Mouse (Mus musculus): Measurements from ENCODE around the gene Tln2. TPM values are rescaled to one million over a fixed set of nuclear protein-coding genes. Genes with fewer than 3 reads are reported as not detected.
A peak's percentile ranks its signal among the peaks of the same experiment; 100 is the strongest.

Tln2 gene
- polyA plus RNA-seq, 1 experiment from 2014 or later, result 22.6 TPM

GRCm38 (mm10) chr9:67572790-67573682 is 13.5 kb upstream of the Tln2 start:
- Histone ChIP-seq H3K36me3 (ENCODE audit: control insufficient read depth, insufficient read depth, low read length) (no peaks in the 10 kb centered on the region), H3K4me2 (replicated peaks; ENCODE audit: low read depth, low read length) (no peak overlapping the region), H3K4me3 (ENCODE audit: low read depth, low read length) (no peak overlapping the region), H3K9me3 (ENCODE audit: control insufficient read depth, low read length) (no peaks in the 10 kb centered on the region), H3K27ac (ENCODE audit: low read depth, low read length) (0 out of 2 replicates have a peak overlapping the region, but pooled peaks have one; percentile 27), H3K27me3 (ENCODE audit: control insufficient read depth, insufficient read depth, low read length) (no peaks in the 10 kb centered on the region), H3K9ac (ENCODE audit: low read depth, low read length) (no peak overlapping the region), H3K4me1 (replicated peaks; ENCODE audit: control insufficient read depth, insufficient read depth, low read length) (no peaks in the 10 kb centered on the region)
- peak; percentile 23 for DNase-seq (ENCODE audit: low spot score)
- 38% methylated on average over 10 of the region's 10 CpGs for WGBS
- ATAC-seq (ENCODE audit: low FRiP score), result no peak

GRCm38 (mm10) chr9:67565801-67566258 is 6.3 kb upstream of the Tln2 start:
- WGBS, result 92% methylated on average over 6 of the region's 6 CpGs
- Histone ChIP-seq H3K36me3 (ENCODE audit: control insufficient read depth, insufficient read depth, low read length) (no peaks in the 10 kb centered on the region), H3K4me3 (ENCODE audit: low read depth, low read length) (no peak overlapping the region), H3K9me3 (ENCODE audit: control insufficient read depth, low read length) (no peaks in the 10 kb centered on the region), H3K27me3 (ENCODE audit: control insufficient read depth, insufficient read depth, low read length) (no peaks in the 10 kb centered on the region), H3K27ac (ENCODE audit: low read depth, low read length) (no peak overlapping the region), H3K4me1 (replicated peaks; ENCODE audit: control insufficient read depth, insufficient read depth, low read length) (no peaks in the 10 kb centered on the region), H3K9ac (ENCODE audit: low read depth, low read length) (no peak overlapping the region), H3K4me2 (replicated peaks; ENCODE audit: low read depth, low read length) (no peak overlapping the region)
- no peak for DNase-seq (ENCODE audit: low spot score)
- ATAC-seq (ENCODE audit: low FRiP score), result no peak

GRCm38 (mm10) chr9:67549811-67550501 is 9.5 kb downstream of the Tln2 start:
- H3K4me2 ChIP-seq (replicated peaks; ENCODE audit: low read depth, low read length), result no peak overlapping the region
- no peaks in the 10 kb centered on the region for H3K36me3 ChIP-seq (ENCODE audit: control insufficient read depth, insufficient read depth, low read length)
- H3K27ac ChIP-seq (ENCODE audit: low read depth, low read length), result peak overlapping the region; percentile 24; the same call in 1 of the 2 replicates
- ATAC-seq (ENCODE audit: low FRiP score), result no peak
- no peaks in the 10 kb centered on the region for H3K9me3 ChIP-seq (ENCODE audit: control insufficient read depth, low read length)
- no peaks in the 10 kb centered on the region for H3K4me1 ChIP-seq (replicated peaks; ENCODE audit: control insufficient read depth, insufficient read depth, low read length)
- DNase-seq (ENCODE audit: low spot score), result no peak
- no peaks in the 10 kb centered on the region for H3K27me3 ChIP-seq (ENCODE audit: control insufficient read depth, insufficient read depth, low read length)
- H3K4me3 ChIP-seq (ENCODE audit: low read depth, low read length), result no peak overlapping the region
- 87% methylated on average over 8 of the region's 8 CpGs for WGBS
- H3K9ac ChIP-seq (ENCODE audit: low read depth, low read length), result no peak overlapping the region

- no peak for ATAC-seq (ENCODE audit: low FRiP score)
- Histone ChIP-seq H3K27me3 (ENCODE audit: control insufficient read depth, insufficient read depth, low read length) (no peaks in the 10 kb centered on the region), H3K36me3 (ENCODE audit: control insufficient read depth, insufficient read depth, low read length) (no peaks in the 10 kb centered on the region), H3K9me3 (ENCODE audit: control insufficient read depth, low read length) (no peaks in the 10 kb centered on the region), H3K4me1 (replicated peaks; ENCODE audit: control insufficient read depth, insufficient read depth, low read length) (no peaks in the 10 kb centered on the region), H3K4me2 (replicated peaks; ENCODE audit: low read depth, low read length) (no peak overlapping the region), H3K27ac (ENCODE audit: low read depth, low read length) (no peak overlapping the region), H3K4me3 (ENCODE audit: low read depth, low read length) (no peak overlapping the region), H3K9ac (ENCODE audit: low read depth, low read length) (no peak overlapping the region)
- 11% methylated on average over 4 of the region's 4 CpGs for WGBS
- DNase-seq (ENCODE audit: low spot score), result peak; percentile 34
These were observed 10.2 kb downstream of the Tln2 start for GRCm38 (mm10) chr9:67549332-67549731.

GRCm38 (mm10) chr9:67546650-67547049 is 12.9 kb downstream of the Tln2 start:
- no peak overlapping the region for H3K27ac ChIP-seq (ENCODE audit: low read depth, low read length)
- no peaks in the 10 kb centered on the region for H3K9me3 ChIP-seq (ENCODE audit: control insufficient read depth, low read length)
- H3K36me3 ChIP-seq (ENCODE audit: control insufficient read depth, insufficient read depth, low read length), result no peaks in the 10 kb centered on the region
- no peaks in the 10 kb centered on the region for H3K27me3 ChIP-seq (ENCODE audit: control insufficient read depth, insufficient read depth, low read length)
- 92% methylated on average over 5 of the region's 5 CpGs for WGBS
- H3K4me3 ChIP-seq (ENCODE audit: low read depth, low read length), result no peak overlapping the region
- H3K9ac ChIP-seq (ENCODE audit: low read depth, low read length), result no peak overlapping the region
- no peaks in the 10 kb centered on the region for H3K4me1 ChIP-seq (replicated peaks; ENCODE audit: control insufficient read depth, insufficient read depth, low read length)
- ATAC-seq (ENCODE audit: low FRiP score) (no peak), DNase-seq (ENCODE audit: low spot score) (no peak)
- H3K4me2 ChIP-seq (replicated peaks; ENCODE audit: low read depth, low read length), result no peak overlapping the region

GRCm38 (mm10) chr9:67545794-67546193 is 13.7 kb downstream of the Tln2 start:
- ATAC-seq (ENCODE audit: low FRiP score) (no peak), DNase-seq (ENCODE audit: low spot score) (no peak)
- WGBS, result 87% methylated on average over 3 of the region's 3 CpGs

GRCm38 (mm10) chr9:67544783-67545182 is 14.7 kb downstream of the Tln2 start:
- H3K4me3 ChIP-seq (ENCODE audit: low read depth, low read length), result no peak overlapping the region
- no peak overlapping the region for H3K9ac ChIP-seq (ENCODE audit: low read depth, low read length)
- H3K9me3 ChIP-seq (ENCODE audit: control insufficient read depth, low read length), result no peaks in the 10 kb centered on the region
- H3K4me1 ChIP-seq (replicated peaks; ENCODE audit: control insufficient read depth, insufficient read depth, low read length), result no peaks in the 10 kb centered on the region
- no peaks in the 10 kb centered on the region for H3K36me3 ChIP-seq (ENCODE audit: control insufficient read depth, insufficient read depth, low read length)
- no peak overlapping the region for H3K4me2 ChIP-seq (replicated peaks; ENCODE audit: low read depth, low read length)
- DNase-seq (ENCODE audit: low spot score) (no peak), ATAC-seq (ENCODE audit: low FRiP score) (no peak)
- WGBS, result 78% methylated on average over 7 of the region's 7 CpGs
- no peak overlapping the region for H3K27ac ChIP-seq (ENCODE audit: low read depth, low read length)
- no peaks in the 10 kb centered on the region for H3K27me3 ChIP-seq (ENCODE audit: control insufficient read depth, insufficient read depth, low read length)

More at GRCm38 (mm10) chr9:67545794-67546193, 13.7 kb downstream of the Tln2 start:
- Histone ChIP-seq H3K36me3 (ENCODE audit: control insufficient read depth, insufficient read depth, low read length) (no peaks in the 10 kb centered on the region), H3K27ac (ENCODE audit: low read depth, low read length) (no peak overlapping the region), H3K27me3 (ENCODE audit: control insufficient read depth, insufficient read depth, low read length) (no peaks in the 10 kb centered on the region), H3K4me1 (replicated peaks; ENCODE audit: control insufficient read depth, insufficient read depth, low read length) (no peaks in the 10 kb centered on the region), H3K4me3 (ENCODE audit: low read depth, low read length) (no peak overlapping the region), H3K9ac (ENCODE audit: low read depth, low read length) (no peak overlapping the region), H3K4me2 (replicated peaks; ENCODE audit: low read depth, low read length) (no peak overlapping the region), H3K9me3 (ENCODE audit: control insufficient read depth, low read length) (no peaks in the 10 kb centered on the region)

- H3K4me3 ChIP-seq (ENCODE audit: low read depth, low read length), result no peak overlapping the region
- no peak overlapping the region for H3K9ac ChIP-seq (ENCODE audit: low read depth, low read length)
- no peak for DNase-seq (ENCODE audit: low spot score)
- H3K27ac ChIP-seq (ENCODE audit: low read depth, low read length), result no peak overlapping the region
- ATAC-seq (ENCODE audit: low FRiP score), result no peak
- no peaks in the 10 kb centered on the region for H3K27me3 ChIP-seq (ENCODE audit: control insufficient read depth, insufficient read depth, low read length)
- 84% methylated on average over 8 of the region's 8 CpGs for WGBS
- no peaks in the 10 kb centered on the region for H3K9me3 ChIP-seq (ENCODE audit: control insufficient read depth, low read length)
- H3K4me1 ChIP-seq (replicated peaks; ENCODE audit: control insufficient read depth, insufficient read depth, low read length), result no peaks in the 10 kb centered on the region
- H3K36me3 ChIP-seq (ENCODE audit: control insufficient read depth, insufficient read depth, low read length), result no peaks in the 10 kb centered on the region
- no peak overlapping the region for H3K4me2 ChIP-seq (replicated peaks; ENCODE audit: low read depth, low read length)
These were observed 17.6 kb downstream of the Tln2 start for GRCm38 (mm10) chr9:67541948-67542347.
